Mouse (Mus musculus) forebrain, postnatal 0 days (tissue): ENCODE measurements around the gene BC029722. TPM values are rescaled to one million over a fixed set of nuclear protein-coding genes. Genes with fewer than 3 reads are reported as not detected.

Experiments
- ATAC-seq: fragments of 200-750 bp; cut with Nextera tagmentation; 2 replicates; pipeline ENCODE4 v1.8.0; 2017; ENCODE audit warnings: mild to moderate bottlenecking, moderate library complexity
- DNase-seq: peaks from one replicate; pipeline ENCODE4 v3.0.0-alpha.2; 2015
- H3K27ac ChIP-seq: fragments of 300-500 bp; sonication (generic); 2 replicates; pipeline ENCODE4 v1.5.1; 2014; ENCODE audit warnings: low read depth, mild to moderate bottlenecking, antibody characterized with exemption, low read length, moderate library complexity, mixed read lengths
- H3K27me3 ChIP-seq: fragments of 300-500 bp; sonication (generic); 2 replicates; pipeline ENCODE4 v1.6.1; 2014; ENCODE audit warnings: mild to moderate bottlenecking, low read length, mixed read lengths; ENCODE audit not compliant: insufficient read depth
- H3K36me3 ChIP-seq: fragments of 300-500 bp; sonication (generic); 2 replicates; pipeline ENCODE4 v1.6.1; 2014; ENCODE audit warnings: mild to moderate bottlenecking, moderate library complexity; ENCODE audit not compliant: insufficient read depth
- H3K4me1 ChIP-seq: fragments of 300-500 bp; sonication (generic); 2 replicates; pipeline ENCODE4 v1.6.1; 2014; ENCODE audit warnings: antibody characterized with exemption; ENCODE audit not compliant: insufficient read depth
- H3K4me2 ChIP-seq: fragments of 300-500 bp; sonication (generic); 2 replicates; pipeline ENCODE4 v1.6.1; 2014; ENCODE audit warnings: low read depth, mild to moderate bottlenecking, moderate library complexity
- H3K4me3 ChIP-seq: fragments of 300-500 bp; sonication (generic); 2 replicates; pipeline ENCODE4 v1.5.1; 2014; ENCODE audit warnings: low read depth, low read length, mixed read lengths
- H3K9ac ChIP-seq: fragments of 300-500 bp; sonication (generic); 2 replicates; pipeline ENCODE4 v1.6.1; 2014; ENCODE audit warnings: mild to moderate bottlenecking
- H3K9me3 ChIP-seq: fragments of 300-500 bp; sonication (generic); 2 replicates; pipeline ENCODE4 v1.6.1; 2016; ENCODE audit warnings: low read length
- CTCF ChIP-seq: sonication (generic); IDR thresholded peaks from 2 replicates; pipeline ENCODE4 v1.5.1; 2016; ENCODE audit warnings: antibody characterized with exemption, control low read depth, low read depth
- WGBS: fragments of 180-500 bp; shearing (Covaris S2); extraction: QIAGEN DNeasy Blood & Tissue Kit; methylation state at CpG from one replicate; pipeline ENCODE4 v1.1.7; 2014; 5-methylcytosine and 5-hydroxymethylcytosine counted together
- polyA plus RNA-seq: library from polyadenylated mRNA; unstranded; fragments of >200 nt; fragmentation: Nextera tagmentation; extraction: Ambion mirVana; gene quantifications from 2 replicates; pipeline ENCODE4 v1.2.1, GENCODE M21; 2015
- total RNA-seq: library from RNA; depleted of rRNA; stranded (reverse); fragments of >200 nt; gene quantifications from 2 replicates; pipeline ENCODE4 v1.2.3, GENCODE M21; 2014

BC029722 gene
- total and polyA plus RNA-seq, 2 experiments from 2014 or later: 26.4 to 53.4 TPM

GRCm38 (mm10) chr2:155819449-155820251 lies 424 bp upstream of the BC029722 start:
- ATAC-seq (no peak; the same call in 1 of the 2 replicates), DNase-seq (no peak)

GRCm38 (mm10) chr2:155818596-155819391 lies 432 bp downstream of the BC029722 start:
- H3K9ac ChIP-seq: peak overlapping the region; percentile 79
- TF ChIP-seq CTCF: no peak
- peak; percentile 94 for ATAC-seq
- peaks cover 6% of the 10 kb centered on the region; the same call in 1 of the 2 replicates for H3K4me1 ChIP-seq
- peaks cover 55% of the 10 kb centered on the region for H3K36me3 ChIP-seq
- peak overlapping the region; percentile 54 for H3K4me3 ChIP-seq
- WGBS: 4% methylated on average over 37 of the region's 37 CpGs
- no peaks in the 10 kb centered on the region for H3K27me3 ChIP-seq
- H3K4me2 ChIP-seq: peak overlapping the region; percentile 93
- H3K27ac ChIP-seq: peak overlapping the region; percentile 81
- no peaks in the 10 kb centered on the region for H3K9me3 ChIP-seq
- DNase-seq: peak; percentile 94

More at GRCm38 (mm10) chr2:155819449-155820251, 424 bp upstream of the BC029722 start:
- no peaks in the 10 kb centered on the region for H3K27me3 ChIP-seq
- TF ChIP-seq CTCF: no peak
- H3K9me3 ChIP-seq: no peaks in the 10 kb centered on the region
- peaks cover 49% of the 10 kb centered on the region for H3K36me3 ChIP-seq
- H3K9ac ChIP-seq: peak overlapping the region; percentile 79
- peak overlapping the region; percentile 54 for H3K4me3 ChIP-seq
- H3K27ac ChIP-seq: peak overlapping the region; percentile 81
- peak overlapping the region; percentile 93 for H3K4me2 ChIP-seq
- 62% methylated on average over 6 of the region's 6 CpGs for WGBS
- H3K4me1 ChIP-seq: peaks cover 6% of the 10 kb centered on the region; the same call in 1 of the 2 replicates

GRCm38 (mm10) chr2:155817301-155818245 lies 1.7 kb downstream of the BC029722 start:
- Histone ChIP-seq H3K9me3 (no peaks in the 10 kb centered on the region), H3K27me3 (no peaks in the 10 kb centered on the region), H3K27ac (peak overlapping the region; percentile 81; the same call in 1 of the 2 replicates), H3K36me3 (peaks cover 43% of the 10 kb centered on the region), H3K4me1 (peaks cover 6% of the 10 kb centered on the region; the same call in 1 of the 2 replicates), H3K4me2 (peak overlapping the region; percentile 93), H3K4me3 (peak overlapping the region; percentile 54; the same call in 1 of the 2 replicates), H3K9ac (peak overlapping the region; percentile 79)
- WGBS: 79% methylated on average over 10 of the region's 10 CpGs
- ATAC-seq: no peak
- TF ChIP-seq CTCF: no peak
- no peak for DNase-seq

- Histone ChIP-seq H3K4me2 (no peak overlapping the region), H3K9ac (no peak overlapping the region), H3K4me3 (no peak overlapping the region), H3K9me3 (no peaks in the 10 kb centered on the region), H3K27me3 (no peaks in the 10 kb centered on the region), H3K36me3 (peaks cover 36% of the 10 kb centered on the region), H3K27ac (no peak overlapping the region), H3K4me1 (peaks cover 6% of the 10 kb centered on the region; the same call in 1 of the 2 replicates)
- 87% methylated on average over 1 of the region's 1 CpGs for WGBS
- DNase-seq (no peak), ATAC-seq (no peak)
- TF ChIP-seq CTCF: no peak
Observed at GRCm38 (mm10) chr2:155816179-155816578, 3.0 kb downstream of the BC029722 start.

- H3K27ac ChIP-seq: no peak overlapping the region
- 33% methylated on average over 5 of the region's 5 CpGs for WGBS
- peaks cover 41% of the 10 kb centered on the region for H3K36me3 ChIP-seq
- H3K9ac ChIP-seq: no peak overlapping the region
- no peak overlapping the region for H3K4me3 ChIP-seq
- H3K9me3 ChIP-seq: no peaks in the 10 kb centered on the region
- TF ChIP-seq CTCF: no peak
- H3K4me1 ChIP-seq: peaks cover 6% of the 10 kb centered on the region; the same call in 1 of the 2 replicates
- DNase-seq (no peak), ATAC-seq (no peak)
- H3K4me2 ChIP-seq: no peak overlapping the region
- no peaks in the 10 kb centered on the region for H3K27me3 ChIP-seq
Observed at GRCm38 (mm10) chr2:155814829-155815228, 4.4 kb downstream of the BC029722 start.

- Histone ChIP-seq H3K4me3 (no peak overlapping the region), H3K36me3 (peaks cover 52% of the 10 kb centered on the region), H3K27me3 (no peaks in the 10 kb centered on the region), H3K4me2 (no peak overlapping the region), H3K27ac (no peak overlapping the region), H3K9me3 (no peaks in the 10 kb centered on the region), H3K9ac (no peak overlapping the region), H3K4me1 (no peaks in the 10 kb centered on the region)
- WGBS: 87% methylated on average over 4 of the region's 4 CpGs
- ATAC-seq (no peak), DNase-seq (no peak)
- TF ChIP-seq CTCF: no peak
Observed at GRCm38 (mm10) chr2:155812637-155813036, 6.6 kb downstream of the BC029722 start.
